Mouse (Mus musculus) lung, adult 2 months (tissue): ENCODE results near the gene Robo1. TPM values are rescaled to one million over a fixed set of nuclear protein-coding genes. Genes with fewer than 3 reads are reported as not detected.

Experiments used
- DNase-seq: peaks from one replicate; pipeline ENCODE4 v3.0.0; 2022
- H3K4me1 ChIP-seq: fragments of 200-500 bp; 2 replicates; pipeline ENCODE4 v1.6.1; 2011; ENCODE audit warnings: low read length; ENCODE audit not compliant: control insufficient read depth, insufficient read depth
- H3K4me3 ChIP-seq: fragments of 200-500 bp; replicated peaks from 2 replicates; pipeline ENCODE3; 2011; ENCODE audit warnings: low read depth, mild to moderate bottlenecking, control low read depth, low read length; ENCODE audit errors: extremely low read depth
- CTCF ChIP-seq: fragments of 200-500 bp; IDR thresholded peaks from 2 replicates; pipeline ENCODE4 v1.5.1; 2011; ENCODE audit warnings: mild to moderate bottlenecking, low read length, control low read depth; ENCODE audit not compliant: insufficient read depth
- POLR2A ChIP-seq: fragments of 200-500 bp; IDR thresholded peaks from 2 replicates; pipeline ENCODE4 v1.6.1; 2011; ENCODE audit warnings: low read depth, mild to moderate bottlenecking, control low read depth, low read length, borderline replicate concordance; ENCODE audit errors: extremely low read depth
- whole genome bisulfite sequencing: fragments of 180-500 bp; shearing (Covaris S2); methylation state at CpG from one replicate; pipeline ENCODE4 v1.1.7; 2018; 5-methylcytosine and 5-hydroxymethylcytosine counted together
- polyA plus RNA-seq: library from polyadenylated mRNA; depleted of rRNA; stranded (reverse); fragments of >200 nt; gene quantifications from 2 replicates; pipeline ENCODE4 v1.2.3, GENCODE M21; 2012

The Robo1 gene
- polyA plus RNA-seq, 1 experiment = 8.3 TPM

DNA sequence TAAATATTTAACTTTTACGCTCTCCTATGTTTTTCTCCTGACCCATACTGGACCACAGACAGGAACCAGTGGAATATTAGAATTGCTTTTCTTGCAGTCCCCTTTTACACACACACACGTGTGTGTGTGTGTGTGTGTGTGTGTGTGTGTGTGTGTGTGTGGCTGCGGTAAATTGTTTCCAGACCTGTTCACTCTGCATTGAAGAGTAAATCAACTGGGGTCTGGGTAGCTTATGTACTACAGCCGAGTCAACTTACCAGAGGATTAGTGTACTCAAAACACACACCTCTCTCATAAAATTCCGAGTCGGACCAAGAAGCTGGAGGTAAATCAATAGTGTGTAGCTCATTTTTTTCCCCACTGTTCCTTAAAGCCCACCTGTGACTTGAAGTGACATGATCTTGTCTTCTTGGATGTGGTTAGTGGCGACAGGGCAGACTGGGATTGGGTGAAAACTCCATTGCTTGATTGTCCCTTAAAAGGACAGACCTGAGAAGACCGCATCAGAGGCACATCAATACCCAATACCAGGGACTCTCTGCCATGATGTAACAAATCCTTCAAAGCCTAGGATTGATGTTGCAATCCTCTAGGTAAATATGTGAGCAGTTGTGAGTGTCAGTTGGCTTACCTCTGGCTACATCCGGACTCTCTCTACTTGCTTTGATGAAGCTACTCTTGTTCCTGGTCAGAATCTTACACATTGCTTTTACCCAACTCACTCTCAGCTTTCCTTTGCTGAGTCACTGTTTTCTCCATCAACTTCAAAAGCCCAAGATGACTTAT, 457.2 kb downstream of the Robo1 start:
- Histone ChIP-seq H3K4me1 (no peaks in the 10 kb centered on the region), H3K4me3 (no peak overlapping the region)
- TF ChIP-seq CTCF (no peak), POLR2A (no peak)
- no peak for DNase-seq
- WGBS = 89% methylated on average over 9 of the region's 9 CpGs

DNA sequence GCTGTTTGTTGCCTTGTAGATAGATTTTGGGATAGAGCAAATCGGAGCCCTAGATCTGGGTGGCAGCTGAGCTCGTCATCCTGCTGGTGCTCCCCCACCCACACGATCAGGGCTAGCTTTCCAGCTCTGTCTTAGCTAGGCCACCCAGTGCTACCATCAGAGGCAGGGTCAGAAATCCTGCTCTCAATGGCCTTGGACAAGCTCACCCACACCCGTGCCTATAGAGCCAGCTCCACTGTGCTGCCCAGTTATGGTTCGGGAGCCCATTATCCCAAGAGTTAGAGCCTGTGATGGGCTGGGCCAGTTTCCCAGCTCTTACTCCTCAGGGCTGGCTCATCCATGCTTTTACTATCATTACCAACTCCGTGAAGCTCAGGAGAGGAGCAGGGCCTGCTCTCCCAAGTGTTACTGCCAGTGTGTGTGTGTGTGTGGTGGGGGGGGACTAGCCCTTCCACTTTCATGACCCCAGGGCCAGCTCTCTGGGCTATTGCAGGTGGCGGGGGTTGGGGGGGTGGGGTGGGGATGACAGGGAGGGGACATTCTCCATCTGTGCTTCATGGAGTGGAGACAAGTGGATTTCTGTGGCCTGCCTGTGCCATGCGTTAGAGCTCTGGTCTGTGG, 461.2 kb downstream of the Robo1 start:
- WGBS = 91% methylated on average over 8 of the region's 8 CpGs
- TF ChIP-seq CTCF (no peak), POLR2A (no peak)
- Histone ChIP-seq H3K4me1 (no peaks in the 10 kb centered on the region), H3K4me3 (no peak overlapping the region)
- DNase-seq = no peak

GRCm38 (mm10) chr16:72772348-72772747, 464.2 kb downstream of the Robo1 start:
- no peak for DNase-seq
- 53% methylated on average over 5 of the region's 5 CpGs for WGBS
- H3K4me3 ChIP-seq = no peak overlapping the region
- TF ChIP-seq CTCF (no peak), POLR2A (no peak)
- H3K4me1 ChIP-seq = no peaks in the 10 kb centered on the region

DNA sequence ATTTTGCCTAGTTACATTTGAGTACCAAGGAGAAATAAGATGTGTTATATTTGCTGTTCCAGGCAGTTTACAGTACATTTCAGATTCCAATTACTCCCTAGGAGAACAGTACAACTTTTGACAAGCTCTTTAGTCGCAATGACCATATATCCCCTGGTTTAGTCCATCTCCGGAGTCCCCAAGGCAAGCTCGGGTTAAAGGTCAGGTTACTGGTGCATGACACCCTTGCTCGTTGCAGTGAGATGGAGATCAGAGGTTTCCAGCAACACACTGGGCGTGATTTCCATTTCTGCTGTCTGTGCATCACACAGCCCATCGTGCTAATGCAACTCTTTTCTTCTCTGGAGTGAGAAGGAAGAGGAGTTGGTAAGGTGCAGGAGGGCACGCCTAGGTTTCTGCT, 464.9 kb downstream of the Robo1 start:
- no peak for TF ChIP-seq CTCF
- TF ChIP-seq POLR2A = no peak
- 69% methylated on average over 7 of the region's 7 CpGs for WGBS
- DNase-seq = no peak
- H3K4me1 ChIP-seq = no peaks in the 10 kb centered on the region
- H3K4me3 ChIP-seq = no peak overlapping the region

DNA sequence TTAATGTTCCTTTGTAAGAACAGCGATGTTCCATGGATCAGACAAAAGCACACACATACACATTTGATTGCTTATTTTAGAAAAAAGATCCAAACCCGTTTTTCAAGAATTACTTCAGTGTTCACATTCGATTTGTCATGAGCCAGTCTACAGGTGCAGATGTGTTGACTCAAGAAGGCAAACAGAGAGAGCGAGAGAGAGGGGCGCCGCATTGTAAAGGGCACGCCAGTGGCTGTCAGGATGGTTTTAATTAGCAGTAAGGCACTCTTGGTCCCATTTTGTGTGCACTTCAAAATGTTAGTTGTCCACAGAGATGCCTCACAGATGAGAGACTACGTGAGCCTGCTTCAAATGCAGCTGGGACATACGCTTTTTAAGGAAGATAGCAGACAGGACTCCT, 470.4 kb downstream of the Robo1 start:
- no peak for DNase-seq
- 64% methylated on average over 9 of the region's 9 CpGs for WGBS
- Histone ChIP-seq H3K4me1 (no peaks in the 10 kb centered on the region), H3K4me3 (no peak overlapping the region)
- TF ChIP-seq POLR2A (no peak), CTCF (no peak)

DNA sequence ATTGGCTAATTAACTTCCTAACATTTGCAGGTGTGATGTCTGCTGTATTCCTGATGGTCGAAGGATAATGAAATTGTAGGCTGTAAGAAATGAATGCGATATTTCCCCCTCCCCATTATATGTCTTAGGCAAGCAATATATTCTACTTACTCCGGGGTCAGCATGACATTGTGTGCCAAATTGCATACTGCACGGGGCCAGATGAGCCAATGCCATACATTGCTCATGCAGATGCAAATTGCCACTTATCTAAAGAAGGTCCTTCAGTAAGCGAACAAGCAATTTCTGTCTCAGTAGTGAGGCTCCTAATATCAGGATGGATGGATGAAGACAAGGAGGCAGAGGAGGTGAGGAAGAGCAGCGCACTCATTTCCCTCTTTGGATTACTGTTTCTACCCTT, 474.1 kb downstream of the Robo1 start:
- TF ChIP-seq CTCF = no peak
- no peak for TF ChIP-seq POLR2A
- WGBS = 89% methylated on average over 6 of the region's 6 CpGs
- DNase-seq = no peak
- no peak overlapping the region for H3K4me3 ChIP-seq
- no peaks in the 10 kb centered on the region for H3K4me1 ChIP-seq

DNA sequence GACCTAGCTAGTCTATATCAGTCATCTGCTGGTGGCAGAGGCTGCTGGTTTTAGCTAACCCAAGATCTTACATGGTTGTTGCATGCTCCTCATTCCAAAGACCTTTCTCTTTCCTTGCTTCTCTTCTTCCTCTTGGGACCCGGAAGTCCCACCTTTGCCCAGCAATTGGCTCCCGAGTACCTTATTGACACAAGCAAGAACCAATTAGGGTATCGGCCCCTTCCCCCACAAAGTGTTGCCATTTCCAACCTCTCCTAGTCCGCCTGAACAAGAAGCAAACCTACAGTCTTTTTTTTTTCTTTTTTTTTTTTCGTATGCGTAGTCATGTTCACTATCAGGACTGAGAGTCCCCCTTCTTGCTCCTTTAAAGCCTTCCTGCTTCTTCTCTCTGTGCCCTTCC, 478.0 kb downstream of the Robo1 start:
- 92% methylated on average over 6 of the region's 6 CpGs for WGBS
- DNase-seq = no peak
- TF ChIP-seq CTCF (no peak), POLR2A (no peak)
- H3K4me3 ChIP-seq = no peak overlapping the region
- no peaks in the 10 kb centered on the region for H3K4me1 ChIP-seq

GRCm38 (mm10) chr16:72786636-72787035, 478.5 kb downstream of the Robo1 start:
- DNase-seq = no peak
- TF ChIP-seq POLR2A = no peak
- TF ChIP-seq CTCF = no peak
- 84% methylated on average over 5 of the region's 5 CpGs for WGBS
- H3K4me3 ChIP-seq = no peak overlapping the region
- no peaks in the 10 kb centered on the region for H3K4me1 ChIP-seq

DNA sequence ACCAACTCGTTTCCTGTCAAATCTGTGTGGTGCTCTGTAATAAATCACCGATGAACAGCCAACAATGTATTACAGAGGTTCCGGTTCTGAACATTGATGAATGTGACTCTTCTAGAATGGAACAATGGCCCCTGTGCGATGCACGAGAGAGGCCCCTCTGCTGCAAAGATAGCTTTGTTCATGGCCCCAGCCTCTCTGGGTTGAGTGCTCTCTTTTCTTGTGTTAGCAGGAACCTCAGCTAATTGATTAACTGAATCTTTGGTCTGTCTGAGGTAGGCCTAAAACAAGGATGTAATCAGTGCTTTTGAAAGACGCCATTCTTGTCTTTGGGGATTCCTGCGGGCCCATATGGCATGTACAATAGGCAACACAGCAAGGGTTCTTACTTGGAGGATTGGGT, 479.9 kb downstream of the Robo1 start:
- DNase-seq = no peak
- 60% methylated on average over 7 of the region's 7 CpGs for WGBS
- H3K4me1 ChIP-seq = no peaks in the 10 kb centered on the region
- TF ChIP-seq POLR2A (no peak), CTCF (no peak)
- H3K4me3 ChIP-seq = no peak overlapping the region

DNA sequence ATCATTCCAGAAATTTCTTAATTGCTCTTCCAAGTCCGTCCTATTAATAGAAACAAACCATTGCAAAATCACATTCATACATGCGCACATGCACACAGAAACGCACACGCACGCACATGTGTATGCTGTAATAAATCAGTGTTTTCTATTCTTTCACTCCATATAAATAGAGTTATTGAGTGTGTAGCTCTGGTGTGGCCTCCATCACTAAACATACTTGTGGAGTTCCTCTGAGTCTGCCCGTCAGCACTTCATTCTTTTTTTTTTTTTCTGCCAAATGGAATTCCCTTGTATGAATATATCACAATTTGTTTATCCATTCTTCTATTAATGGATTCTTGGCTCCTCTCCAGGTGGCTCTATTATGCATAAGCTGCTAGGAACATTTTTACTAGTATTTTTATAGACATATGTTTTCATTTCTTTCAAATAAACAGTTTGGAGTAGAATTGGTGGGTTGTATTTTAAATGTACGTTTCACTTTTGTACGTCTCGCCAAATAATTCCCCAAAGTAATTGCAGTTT, 483.1 kb downstream of the Robo1 start:
- no peaks in the 10 kb centered on the region for H3K4me1 ChIP-seq
- 72% methylated on average over 9 of the region's 9 CpGs for WGBS
- no peak overlapping the region for H3K4me3 ChIP-seq
- no peak for TF ChIP-seq CTCF
- no peak for TF ChIP-seq POLR2A
- no peak for DNase-seq
